Mouse (Mus musculus) lung, embryonic 14.5 days (tissue): ENCODE measurements around the gene Ywhaq. TPM values are rescaled to one million over a fixed set of nuclear protein-coding genes. Genes with fewer than 3 reads are reported as not detected.

Source experiments
- ATAC-seq: fragments of 200-750 bp; cut with Nextera tagmentation; 2 replicates; pipeline ENCODE4 v1.8.0; 2017; ENCODE audit warnings: mild to moderate bottlenecking, moderate TSS enrichment, moderate library complexity; ENCODE audit not compliant: insufficient read depth
- DNase-seq: peaks from one replicate; pipeline ENCODE4 v3.0.0-alpha.2; 2015
- H3K27ac ChIP-seq: fragments of 300-500 bp; sonication (generic); 2 replicates; pipeline ENCODE4 v1.5.1; 2014; ENCODE audit warnings: low read depth, mild to moderate bottlenecking, moderate library complexity
- H3K27me3 ChIP-seq: fragments of 300-500 bp; sonication (generic); 2 replicates; pipeline ENCODE4 v1.6.1; 2014; ENCODE audit warnings: low read length, control low read depth; ENCODE audit not compliant: insufficient read depth
- H3K36me3 ChIP-seq: fragments of 300-500 bp; sonication (generic); 2 replicates; pipeline ENCODE4 v1.6.1; 2014; ENCODE audit warnings: control low read depth; ENCODE audit not compliant: insufficient read depth
- H3K4me1 ChIP-seq: fragments of 300-500 bp; sonication (generic); 2 replicates; pipeline ENCODE4 v1.6.1; 2014; ENCODE audit warnings: antibody characterized with exemption, control low read depth; ENCODE audit not compliant: insufficient read depth
- H3K4me2 ChIP-seq: fragments of 300-500 bp; sonication (generic); 2 replicates; pipeline ENCODE4 v1.6.1; 2014; ENCODE audit warnings: mild to moderate bottlenecking
- H3K4me3 ChIP-seq: fragments of 300-500 bp; sonication (generic); 2 replicates; pipeline ENCODE4 v1.5.1; 2014; ENCODE audit warnings: low read depth, low read length
- H3K9ac ChIP-seq: fragments of 300-500 bp; sonication (generic); 2 replicates; pipeline ENCODE4 v1.6.1; 2014
- H3K9me3 ChIP-seq: fragments of 300-500 bp; sonication (generic); 2 replicates; pipeline ENCODE4 v1.6.1; 2016; ENCODE audit warnings: low read depth, low read length, control low read depth
- CTCF ChIP-seq: IDR thresholded peaks from 2 replicates; pipeline ENCODE4 v1.5.1; 2016; ENCODE audit warnings: antibody characterized with exemption, low read depth
- WGBS: fragments of 180-500 bp; shearing (Covaris S2); extraction: QIAGEN DNeasy Blood & Tissue Kit; methylation state at CpG from one replicate; pipeline ENCODE4 v1.1.7; 2014; 5-methylcytosine and 5-hydroxymethylcytosine counted together
- polyA plus RNA-seq: library from polyadenylated mRNA; unstranded; fragments of >200 nt; fragmentation: Nextera tagmentation; extraction: Ambion mirVana; gene quantifications from 2 replicates; pipeline ENCODE4 v1.2.1, GENCODE M21; 2014

The Ywhaq gene
- polyA plus RNA-seq, 1 experiment from 2014 or later: 805 TPM

DNA sequence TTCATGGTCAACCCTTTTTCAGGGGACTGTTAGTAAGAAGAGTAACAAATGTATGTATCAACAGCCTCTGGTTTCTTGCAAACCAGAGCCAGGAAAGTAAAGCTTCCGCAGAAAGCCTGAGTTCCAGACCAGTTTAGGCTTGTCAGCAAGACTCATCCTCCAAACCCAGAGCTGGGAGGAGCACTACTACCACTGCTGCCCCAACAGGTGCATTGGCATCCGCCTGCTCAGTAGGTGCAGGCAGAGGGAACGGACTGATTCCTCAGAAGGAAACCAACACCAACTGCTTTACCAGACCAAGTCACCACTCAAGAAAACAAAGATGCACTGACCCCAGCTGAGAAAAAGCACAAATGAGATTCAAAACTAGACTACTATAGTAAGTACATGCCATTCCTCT, 54.2 kb downstream of the Ywhaq start:
- H3K4me3 ChIP-seq: no peak overlapping the region
- H3K9ac ChIP-seq: no peak overlapping the region
- no peak overlapping the region for H3K4me2 ChIP-seq
- no peak overlapping the region for H3K27ac ChIP-seq
- no peaks in the 10 kb centered on the region for H3K27me3 ChIP-seq
- H3K4me1 ChIP-seq: no peaks in the 10 kb centered on the region
- no peak for DNase-seq
- H3K9me3 ChIP-seq: no peaks in the 10 kb centered on the region
- WGBS: 88% methylated on average over 3 of the region's 3 CpGs
- TF ChIP-seq CTCF: no peak
- ATAC-seq: no peak
- 0 out of 2 replicates have a peak, but pooled peaks cover 5% of the 10 kb centered on the region for H3K36me3 ChIP-seq

DNA sequence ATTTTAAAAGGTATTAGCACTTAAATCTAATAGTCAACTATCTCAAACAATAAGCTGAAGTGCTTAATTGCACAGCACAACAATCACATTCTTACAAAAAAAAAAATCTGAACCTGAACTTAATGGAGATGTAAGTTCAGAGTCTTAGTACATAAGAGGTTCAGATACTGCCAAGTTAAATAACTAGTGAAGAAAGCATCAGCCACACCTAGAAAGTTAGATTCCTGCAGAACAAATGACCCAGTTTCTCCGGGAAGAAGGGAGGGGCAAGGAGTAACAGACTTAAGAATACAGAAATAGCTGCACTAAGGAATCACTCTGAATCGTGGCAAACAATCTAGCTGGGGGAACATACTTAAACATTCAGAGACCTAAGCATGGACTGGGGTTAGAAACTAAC, 54.8 kb downstream of the Ywhaq start:
- Histone ChIP-seq H3K27ac (no peak overlapping the region), H3K36me3 (0 out of 2 replicates have a peak, but pooled peaks cover 5% of the 10 kb centered on the region), H3K9me3 (no peaks in the 10 kb centered on the region), H3K4me3 (no peak overlapping the region), H3K27me3 (no peaks in the 10 kb centered on the region), H3K4me2 (no peak overlapping the region), H3K4me1 (no peaks in the 10 kb centered on the region), H3K9ac (no peak overlapping the region)
- DNase-seq: no peak
- no peak for TF ChIP-seq CTCF
- 61% methylated on average over 2 of the region's 2 CpGs for WGBS
- ATAC-seq: no peak

DNA sequence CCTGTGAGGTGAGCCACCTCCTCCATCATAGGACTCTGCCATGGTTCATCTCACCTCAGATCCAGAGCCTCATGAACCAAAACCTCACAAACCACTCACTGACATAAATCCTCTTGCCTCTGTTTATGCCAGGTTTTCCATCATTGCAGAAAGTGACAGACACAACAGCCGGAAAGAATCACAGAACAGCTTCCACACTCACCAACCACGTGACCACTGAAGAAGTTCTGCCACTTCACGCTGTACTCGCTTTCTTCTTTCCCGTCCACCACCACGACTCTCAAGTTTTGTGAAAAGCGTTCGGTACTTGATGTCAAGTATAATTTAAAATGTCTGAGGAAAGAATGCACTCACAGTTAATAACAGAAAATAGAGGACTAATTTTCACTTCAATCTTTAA, 63.8 kb downstream of the Ywhaq start:
- TF ChIP-seq CTCF: no peak
- H3K9me3 ChIP-seq: 0 out of 2 replicates have a peak, but pooled peaks cover 6% of the 10 kb centered on the region
- H3K4me3 ChIP-seq: no peak overlapping the region
- H3K9ac ChIP-seq: no peak overlapping the region
- ATAC-seq (no peak), DNase-seq (peak; percentile 14)
- H3K27ac ChIP-seq: no peak overlapping the region
- H3K36me3 ChIP-seq: peaks cover 46% of the 10 kb centered on the region
- no peaks in the 10 kb centered on the region for H3K4me1 ChIP-seq
- WGBS: 71% methylated on average over 8 of the region's 8 CpGs
- no peak overlapping the region for H3K4me2 ChIP-seq
- H3K27me3 ChIP-seq: no peaks in the 10 kb centered on the region

DNA sequence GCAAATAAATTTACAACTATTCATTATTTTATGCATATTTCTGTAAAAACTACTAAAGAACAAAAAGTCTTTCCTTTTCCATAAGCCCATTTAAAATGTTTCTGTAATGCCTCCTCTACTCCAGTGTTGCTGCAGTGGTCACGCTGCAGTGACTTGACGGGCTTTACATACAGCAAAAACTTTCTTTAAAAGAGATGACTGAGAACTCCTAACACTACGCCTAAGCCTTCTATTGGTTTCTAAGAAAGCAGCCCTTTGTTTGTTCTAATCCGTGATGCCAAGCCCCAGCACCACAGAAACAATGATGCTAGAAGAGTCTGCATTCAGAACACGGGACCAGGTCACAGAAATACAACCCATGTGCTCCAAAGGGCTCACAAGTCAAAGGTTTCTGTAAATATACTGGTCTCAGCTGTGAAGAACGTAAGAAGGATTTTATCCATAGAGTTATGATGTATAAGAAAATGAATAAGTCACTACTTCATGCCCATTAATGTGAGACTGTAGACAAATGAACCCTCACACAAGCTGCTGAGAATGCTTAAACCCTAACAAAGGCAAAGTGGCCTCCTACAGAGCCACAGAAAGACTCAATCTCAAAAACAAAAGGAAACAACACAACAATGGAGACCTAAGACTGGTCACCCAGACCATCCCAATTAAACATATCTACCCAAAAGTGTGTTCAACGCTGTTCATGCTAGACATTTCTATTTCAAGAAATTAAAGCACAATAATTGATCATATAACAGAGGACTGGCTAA, 67.1 kb downstream of the Ywhaq start:
- Histone ChIP-seq H3K27ac (no peak overlapping the region), H3K36me3 (peaks cover 55% of the 10 kb centered on the region), H3K9ac (no peak overlapping the region), H3K9me3 (0 out of 2 replicates have a peak, but pooled peaks cover 6% of the 10 kb centered on the region), H3K27me3 (no peaks in the 10 kb centered on the region), H3K4me2 (no peak overlapping the region), H3K4me1 (no peaks in the 10 kb centered on the region), H3K4me3 (no peak overlapping the region)
- DNase-seq (no peak), ATAC-seq (no peak)
- 87% methylated on average over 7 of the region's 7 CpGs for WGBS
- TF ChIP-seq CTCF: no peak

GRCm38 (mm10) chr12:21346972-21347371, 70.5 kb downstream of the Ywhaq start:
- Histone ChIP-seq H3K4me3 (no peak overlapping the region), H3K27me3 (no peaks in the 10 kb centered on the region), H3K36me3 (peaks cover 41% of the 10 kb centered on the region), H3K27ac (no peak overlapping the region), H3K9ac (no peak overlapping the region), H3K4me1 (no peaks in the 10 kb centered on the region), H3K9me3 (0 out of 2 replicates have a peak, but pooled peaks cover 3% of the 10 kb centered on the region), H3K4me2 (no peak overlapping the region)
- TF ChIP-seq CTCF: no peak
- DNase-seq (no peak), ATAC-seq (no peak)
- WGBS: 89% methylated on average over 7 of the region's 7 CpGs

DNA sequence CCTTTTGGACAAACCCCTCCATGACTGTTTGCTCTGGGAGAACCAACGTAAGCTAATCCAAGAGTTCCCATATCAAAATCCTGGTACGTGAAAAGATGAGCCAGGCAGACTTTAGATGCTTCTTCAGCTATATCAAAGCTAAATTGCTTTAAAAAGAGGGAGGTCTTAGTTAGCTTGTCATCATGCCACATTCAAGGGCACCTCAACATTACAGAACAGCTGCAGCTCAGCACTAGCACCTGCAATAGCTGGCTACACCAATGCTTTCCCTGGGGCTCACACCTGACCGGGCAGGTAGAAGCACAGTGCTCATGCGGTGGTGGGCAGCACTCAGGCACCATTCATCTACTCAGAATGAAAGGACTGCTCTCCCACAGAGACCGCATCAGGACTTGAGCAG, 76.8 kb downstream of the Ywhaq start:
- Histone ChIP-seq H3K4me2 (no peak overlapping the region), H3K9me3 (no peaks in the 10 kb centered on the region), H3K9ac (no peak overlapping the region), H3K4me3 (no peak overlapping the region), H3K27me3 (no peaks in the 10 kb centered on the region), H3K36me3 (peaks cover 57% of the 10 kb centered on the region), H3K4me1 (no peaks in the 10 kb centered on the region), H3K27ac (no peak overlapping the region)
- no peak for ATAC-seq
- TF ChIP-seq CTCF: no peak
- no peak for DNase-seq
- 96% methylated on average over 5 of the region's 5 CpGs for whole genome bisulfite sequencing

Other genes with a start within 250 kb of the Ywhaq start
- 106 and 108 TPM in 2 replicates for gene Cpsf3, start 132.2 kb downstream of the Ywhaq start, polyA plus RNA-seq
- 49.2 and 51.4 TPM in 2 replicates for gene Itgb1bp1, start 131.4 kb downstream of the Ywhaq start, polyA plus RNA-seq
- gene Iah1, start 101.2 kb downstream of the Ywhaq start, polyA plus RNA-seq: 57.1 and 58.8 TPM in 2 replicates
- 45.5 and 50.3 TPM in 2 replicates for gene Adam17, start 44.0 kb downstream of the Ywhaq start, polyA plus RNA-seq